Mouse (Mus musculus) hindbrain, embryonic 15.5 days (tissue): ENCODE results near the gene Ccndbp1. TPM values are rescaled to one million over a fixed set of nuclear protein-coding genes. Genes with fewer than 3 reads are reported as not detected.
A peak's percentile ranks its signal among the peaks of the same experiment; 100 is the strongest.
"Not testable (repeated sequence)": the region's sequence is repeated elsewhere in the genome, so short reads cannot be mapped to it uniquely, and the experiment has no call there.

Experiments
- ATAC-seq: fragments of 200-750 bp; cut with Nextera tagmentation; 2 replicates; pipeline ENCODE4 v1.8.0; 2017; ENCODE audit warnings: low read depth, moderate number of reproducible peaks, moderate TSS enrichment; ENCODE audit not compliant: low FRiP score
- H3K27ac ChIP-seq: fragments of 300-500 bp; sonication (generic); replicated peaks from 2 replicates; pipeline ENCODE4 v1.5.1; 2015; ENCODE audit warnings: mild to moderate bottlenecking, inconsistent platforms
- H3K27me3 ChIP-seq: fragments of 300-500 bp; sonication (generic); 2 replicates; pipeline ENCODE4 v1.6.1; 2015; ENCODE audit warnings: control low read depth, inconsistent platforms
- H3K36me3 ChIP-seq: fragments of 300-500 bp; sonication (generic); 2 replicates; pipeline ENCODE4 v1.6.1; 2015; ENCODE audit warnings: control low read depth, inconsistent platforms
- H3K4me1 ChIP-seq: fragments of 300-500 bp; sonication (generic); replicated peaks from 2 replicates; pipeline ENCODE4 v1.6.1; 2015; ENCODE audit warnings: control low read depth, inconsistent platforms
- H3K4me2 ChIP-seq: fragments of 300-500 bp; sonication (generic); 2 replicates; pipeline ENCODE4 v1.6.1; 2015; ENCODE audit warnings: moderate library complexity, mild to moderate bottlenecking, inconsistent platforms
- H3K4me3 ChIP-seq: fragments of 300-500 bp; sonication (generic); 2 replicates; pipeline ENCODE4 v1.5.1; 2015; ENCODE audit warnings: mild to moderate bottlenecking, inconsistent platforms
- H3K9ac ChIP-seq: fragments of 300-500 bp; sonication (generic); 2 replicates; pipeline ENCODE4 v1.6.1; 2015; ENCODE audit warnings: inconsistent platforms
- H3K9me3 ChIP-seq: fragments of 300-500 bp; sonication (generic); 2 replicates; pipeline ENCODE4 v1.6.1; 2016; ENCODE audit warnings: control low read depth, inconsistent platforms
- WGBS: fragments of 180-500 bp; shearing (Covaris S2); methylation state at CpG from one replicate; pipeline ENCODE4 v1.1.7; 2015; 5-methylcytosine and 5-hydroxymethylcytosine counted together
- polyA plus RNA-seq: library from polyadenylated mRNA; unstranded; fragments of >200 nt; fragmentation: Nextera tagmentation; extraction: Ambion mirVana; gene quantifications from 2 replicates; pipeline ENCODE4 v1.2.1, GENCODE M21; 2015

Gene Ccndbp1
- polyA plus RNA-seq, 1 experiment from 2014 or later = 77.2 TPM

- H3K9me3 ChIP-seq = no peaks in the 10 kb centered on the region
- ATAC-seq = peak; percentile 83
- peak within 1 kb of the TSS; percentile 88 for H3K9ac ChIP-seq
- H3K4me2 ChIP-seq = peak within 1 kb of the TSS; percentile 93
- peak within 1 kb of the TSS; percentile 89 for H3K27ac ChIP-seq
- H3K4me1 ChIP-seq = peaks cover 13% of the 10 kb centered on the region
- WGBS = under 1% methylated on average over 67 of the region's 71 CpGs
- H3K27me3 ChIP-seq = no peaks in the 10 kb centered on the region
- 0 out of 2 replicates have a peak, but pooled peaks cover 9% of the 10 kb centered on the region for H3K36me3 ChIP-seq
- H3K4me3 ChIP-seq = peak within 1 kb of the TSS; percentile 79
Measured at GRCm38 (mm10) chr2:120976990-120977925, 30.9 kb upstream of the Ccndbp1 start, which contains the start of gene Tmem62. Gene Tmem62, plus strand, starts transcription at chr2:120977017.

GRCm38 (mm10) chr2:120977926-120978692, 30.1 kb upstream of the Ccndbp1 start:
- Histone ChIP-seq H3K4me1 (peaks cover 13% of the 10 kb centered on the region), H3K27ac (peak overlapping the region; percentile 89), H3K9me3 (no peaks in the 10 kb centered on the region), H3K4me2 (peak overlapping the region; percentile 93), H3K9ac (peak overlapping the region; percentile 88), H3K36me3 (0 out of 2 replicates have a peak, but pooled peaks cover 11% of the 10 kb centered on the region), H3K27me3 (no peaks in the 10 kb centered on the region), H3K4me3 (peak overlapping the region; percentile 79)
- 83% methylated on average over 8 of the region's 8 CpGs for WGBS
- no peak for ATAC-seq

- Histone ChIP-seq H3K27ac (no peak overlapping the region), H3K36me3 (0 out of 2 replicates have a peak, but pooled peaks cover 11% of the 10 kb centered on the region), H3K4me1 (peaks cover 13% of the 10 kb centered on the region), H3K4me3 (no peak overlapping the region), H3K27me3 (no peaks in the 10 kb centered on the region), H3K9me3 (no peaks in the 10 kb centered on the region), H3K4me2 (no peak overlapping the region), H3K9ac (no peak overlapping the region)
- no peak for ATAC-seq
- 54% methylated on average over 2 of the region's 2 CpGs for WGBS
Measured at GRCm38 (mm10) chr2:120978693-120979037, 29.5 kb upstream of the Ccndbp1 start.

GRCm38 (mm10) chr2:120979819-120980218, 28.4 kb upstream of the Ccndbp1 start:
- H3K36me3 ChIP-seq = peaks cover 14% of the 10 kb centered on the region; the same call in 1 of the 2 replicates
- H3K4me1 ChIP-seq = peaks cover 13% of the 10 kb centered on the region
- no peaks in the 10 kb centered on the region for H3K9me3 ChIP-seq
- H3K4me2 ChIP-seq = no peak overlapping the region
- H3K9ac ChIP-seq = no peak overlapping the region
- H3K27me3 ChIP-seq = no peaks in the 10 kb centered on the region
- 92% methylated on average over 1 of the region's 1 CpGs for WGBS
- ATAC-seq = no peak
- no peak overlapping the region for H3K27ac ChIP-seq
- no peak overlapping the region for H3K4me3 ChIP-seq

DNA sequence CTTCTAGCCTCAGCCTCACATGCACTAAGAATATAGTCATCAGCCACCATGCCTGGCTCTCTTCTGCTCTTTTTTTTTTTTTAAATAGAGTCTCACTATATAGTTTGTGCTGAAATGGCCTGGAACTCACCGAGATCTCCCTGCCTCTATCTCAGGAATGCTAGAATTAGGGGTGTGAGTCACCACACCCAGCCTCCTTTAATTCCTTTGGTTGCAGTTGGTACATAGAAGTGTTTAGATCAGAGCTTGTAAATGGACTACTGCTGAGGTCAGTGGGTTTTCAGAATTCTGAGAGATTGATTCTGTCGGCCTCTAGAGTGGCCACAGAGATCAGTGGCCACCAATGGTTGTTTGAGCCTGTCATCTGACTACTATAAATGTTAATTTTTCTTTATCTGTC, 27.3 kb upstream of the Ccndbp1 start:
- no peak overlapping the region for H3K9ac ChIP-seq
- no peak overlapping the region for H3K4me3 ChIP-seq
- no peak overlapping the region for H3K4me2 ChIP-seq
- H3K27ac ChIP-seq = no peak overlapping the region
- WGBS = 83% methylated on average over 2 of the region's 2 CpGs
- no peaks in the 10 kb centered on the region for H3K9me3 ChIP-seq
- ATAC-seq = no peak
- H3K36me3 ChIP-seq = peaks cover 20% of the 10 kb centered on the region; the same call in 1 of the 2 replicates
- H3K4me1 ChIP-seq = peaks cover 13% of the 10 kb centered on the region
- H3K27me3 ChIP-seq = no peaks in the 10 kb centered on the region

DNA sequence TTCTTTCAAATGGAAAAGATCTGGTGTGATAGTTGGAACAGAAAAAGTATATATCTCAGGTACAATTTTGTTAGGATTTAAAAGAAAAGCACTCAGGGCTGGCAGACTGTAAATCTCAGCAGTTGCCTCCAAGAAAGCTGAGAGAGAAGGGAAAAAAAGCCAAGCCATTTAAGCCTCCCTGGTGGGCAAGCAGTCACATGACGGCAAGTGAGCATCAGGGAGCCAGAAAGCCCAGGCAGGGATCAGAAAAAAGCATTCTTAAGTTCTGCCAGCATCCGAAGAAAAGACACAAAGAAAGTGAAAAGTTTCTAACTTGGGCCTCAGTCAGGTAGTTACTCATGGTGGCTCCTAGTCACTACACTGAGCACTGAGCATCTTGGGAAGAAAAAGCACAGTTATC, 24.6 kb upstream of the Ccndbp1 start:
- WGBS = 10% methylated on average over 2 of the region's 2 CpGs
- no peak overlapping the region for H3K27ac ChIP-seq
- no peaks in the 10 kb centered on the region for H3K27me3 ChIP-seq
- no peaks in the 10 kb centered on the region for H3K4me1 ChIP-seq
- H3K9me3 ChIP-seq = no peaks in the 10 kb centered on the region
- H3K4me3 ChIP-seq = no peak overlapping the region
- H3K36me3 ChIP-seq = peaks cover 34% of the 10 kb centered on the region
- ATAC-seq = no peak
- no peak overlapping the region for H3K4me2 ChIP-seq
- no peak overlapping the region for H3K9ac ChIP-seq

DNA sequence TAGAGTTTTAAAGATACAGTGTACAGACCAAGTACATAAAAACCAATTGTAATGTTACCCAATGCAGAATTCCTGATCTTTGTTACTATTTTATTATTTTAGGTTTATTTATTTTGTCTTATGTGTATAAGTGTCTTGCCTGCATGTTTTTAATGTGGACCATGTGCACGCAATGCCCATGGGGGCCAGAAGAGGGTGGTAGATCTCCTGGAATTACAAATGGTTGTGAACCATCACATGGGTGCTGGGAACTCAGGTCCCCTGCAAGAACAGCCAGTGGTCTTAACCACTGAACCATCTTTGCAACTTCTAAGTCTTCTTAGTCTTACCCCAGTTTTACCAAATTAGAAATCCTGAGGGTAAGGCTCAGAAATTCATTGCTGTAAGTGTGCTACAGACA, 23.0 kb upstream of the Ccndbp1 start:
- no peak overlapping the region for H3K4me2 ChIP-seq
- 91% methylated on average over 1 of the region's 1 CpGs for WGBS
- H3K36me3 ChIP-seq = peaks cover 40% of the 10 kb centered on the region
- no peaks in the 10 kb centered on the region for H3K27me3 ChIP-seq
- H3K4me3 ChIP-seq = no peak overlapping the region
- ATAC-seq = no peak
- H3K27ac ChIP-seq = no peak overlapping the region
- H3K9ac ChIP-seq = no peak overlapping the region
- no peaks in the 10 kb centered on the region for H3K9me3 ChIP-seq
- no peaks in the 10 kb centered on the region for H3K4me1 ChIP-seq

DNA sequence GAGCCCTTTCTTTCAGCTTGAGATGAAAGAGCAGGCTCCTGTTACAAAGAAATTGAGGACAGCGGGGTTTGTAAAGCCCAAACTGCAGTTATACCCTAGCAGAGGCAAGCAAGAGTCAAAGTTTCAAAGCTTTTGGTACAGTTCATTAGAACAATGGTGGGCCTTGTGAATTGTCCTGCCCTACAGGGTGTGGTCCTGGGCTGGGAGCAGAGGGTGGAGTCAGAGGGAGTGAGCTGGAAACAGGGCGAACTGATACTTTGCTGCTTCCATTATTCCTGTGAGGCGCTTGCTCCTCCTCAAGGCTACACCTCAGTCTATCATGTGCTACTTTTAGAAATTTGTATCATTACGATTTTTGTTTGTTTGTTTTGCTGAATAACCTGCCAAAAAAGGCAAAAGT, 17.0 kb upstream of the Ccndbp1 start:
- Histone ChIP-seq H3K4me3 (no peak overlapping the region), H3K4me1 (no peaks in the 10 kb centered on the region), H3K27me3 (no peaks in the 10 kb centered on the region), H3K4me2 (no peak overlapping the region), H3K9me3 (no peaks in the 10 kb centered on the region), H3K27ac (no peak overlapping the region), H3K36me3 (peaks cover 24% of the 10 kb centered on the region), H3K9ac (no peak overlapping the region)
- WGBS = 69% methylated on average over 4 of the region's 4 CpGs
- ATAC-seq = no peak

GRCm38 (mm10) chr2:120996607-120997006, 11.6 kb upstream of the Ccndbp1 start:
- H3K9me3 ChIP-seq, H3K36me3 ChIP-seq, H3K4me2 ChIP-seq, H3K27me3 ChIP-seq, H3K9ac ChIP-seq, H3K4me3 ChIP-seq, H3K4me1 ChIP-seq, H3K27ac ChIP-seq, ATAC-seq: not testable (repeated sequence)
- WGBS = 76% methylated on average over 1 of the region's 1 CpGs

- no peaks in the 10 kb centered on the region for H3K27me3 ChIP-seq
- no peaks in the 10 kb centered on the region for H3K9me3 ChIP-seq
Measured at GRCm38 (mm10) chr2:120998863-120999262, 9.3 kb upstream of the Ccndbp1 start.

GRCm38 (mm10) chr2:121003586-121003985, 4.6 kb upstream of the Ccndbp1 start:
- WGBS = 69% methylated on average over 2 of the region's 2 CpGs
- H3K4me1 ChIP-seq = peaks cover 4% of the 10 kb centered on the region; the same call in 1 of the 2 replicates
- no peak for ATAC-seq

More at GRCm38 (mm10) chr2:120998863-120999262, 9.3 kb upstream of the Ccndbp1 start:
- Histone ChIP-seq H3K9ac (no peak overlapping the region), H3K4me3 (no peak overlapping the region), H3K4me2 (no peak overlapping the region), H3K36me3 (0 out of 2 replicates have a peak, but pooled peaks cover 7% of the 10 kb centered on the region), H3K27ac (no peak overlapping the region), H3K4me1 (no peaks in the 10 kb centered on the region)
- ATAC-seq = no peak
- 88% methylated on average over 8 of the region's 8 CpGs for WGBS

More at GRCm38 (mm10) chr2:121003586-121003985, 4.6 kb upstream of the Ccndbp1 start:
- Histone ChIP-seq H3K4me3 (no peak overlapping the region), H3K9ac (no peak overlapping the region), H3K36me3 (0 out of 2 replicates have a peak, but pooled peaks cover 11% of the 10 kb centered on the region), H3K27me3 (no peaks in the 10 kb centered on the region), H3K9me3 (no peaks in the 10 kb centered on the region), H3K27ac (no peak overlapping the region), H3K4me2 (no peak overlapping the region)
